Mouse (Mus musculus): ENCODE measurements around the gene Sprtn.

The Sprtn gene

DNA sequence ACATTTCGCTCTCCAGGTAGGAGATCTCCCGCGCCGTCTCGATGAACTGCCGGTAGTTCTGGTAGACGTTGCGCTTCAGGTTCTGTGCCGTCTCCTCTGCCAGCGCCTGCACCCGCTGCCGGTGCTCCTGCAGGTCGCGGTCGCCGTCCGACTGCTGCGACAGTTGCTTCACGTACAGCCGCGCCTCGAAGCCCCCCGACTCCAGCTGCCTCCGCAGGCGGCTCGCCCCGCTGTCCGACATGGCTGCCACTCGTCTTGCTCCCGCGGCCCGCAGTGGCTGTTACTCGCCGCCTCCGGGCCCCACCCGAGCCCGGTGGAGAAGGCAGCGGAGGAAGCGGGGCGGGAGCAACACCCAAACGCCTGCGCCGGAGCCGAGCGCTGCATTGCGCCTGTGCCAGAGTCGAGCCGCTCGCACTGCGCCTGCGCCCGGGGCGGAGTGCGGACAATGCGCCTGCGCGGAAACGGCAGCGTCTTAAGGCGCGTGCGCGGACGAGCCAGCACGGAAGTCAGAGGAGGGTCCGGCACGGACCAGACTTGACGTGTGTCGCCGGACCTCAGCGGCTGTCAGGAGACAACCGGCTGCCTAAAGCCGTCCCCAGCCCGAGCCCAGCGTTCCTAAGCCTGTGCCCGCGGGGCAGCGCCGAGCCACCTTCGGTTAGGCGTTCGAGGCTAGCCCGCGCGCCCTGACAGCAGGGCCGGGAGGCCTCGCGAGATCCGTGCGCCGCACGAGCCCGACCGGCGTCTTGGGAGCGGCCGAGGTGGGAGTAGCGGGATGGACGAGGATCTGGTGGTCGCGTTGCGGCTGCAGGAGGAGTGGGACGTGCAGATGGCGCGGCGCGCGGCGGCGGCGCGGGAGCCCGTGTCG, at the start of gene Sprtn, which contains the start of gene Exoc8:
Sprtn (plus strand) TSS at position 501 of the 865 bp plus-strand sequence.
Exoc8 (minus strand) TSS at position 320 of the 865 bp plus-strand sequence.
- DNase-seq (ENCODE audit: low spot score) = peak; percentile 96

DNA sequence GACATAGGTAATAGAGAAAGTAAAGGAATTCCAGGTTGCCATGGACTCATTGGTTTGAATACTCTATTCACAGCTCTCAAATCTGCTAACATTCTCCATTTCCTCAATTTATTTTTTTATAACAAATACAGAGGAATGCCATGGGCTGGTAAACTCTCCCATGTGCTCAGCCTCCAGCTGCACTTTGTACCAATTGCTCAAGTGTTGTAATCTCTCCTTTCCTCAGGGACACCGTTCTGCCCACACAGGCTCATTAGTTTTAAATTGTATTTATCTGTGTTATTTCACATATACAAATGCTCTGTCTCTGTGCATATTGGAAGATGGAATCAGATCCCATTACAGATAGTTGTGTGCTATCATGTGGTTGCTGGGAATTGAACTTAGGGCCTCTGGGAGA, 44.2 kb upstream of the Sprtn start:
- DNase-seq (ENCODE audit: low spot score) = no peak

DNA sequence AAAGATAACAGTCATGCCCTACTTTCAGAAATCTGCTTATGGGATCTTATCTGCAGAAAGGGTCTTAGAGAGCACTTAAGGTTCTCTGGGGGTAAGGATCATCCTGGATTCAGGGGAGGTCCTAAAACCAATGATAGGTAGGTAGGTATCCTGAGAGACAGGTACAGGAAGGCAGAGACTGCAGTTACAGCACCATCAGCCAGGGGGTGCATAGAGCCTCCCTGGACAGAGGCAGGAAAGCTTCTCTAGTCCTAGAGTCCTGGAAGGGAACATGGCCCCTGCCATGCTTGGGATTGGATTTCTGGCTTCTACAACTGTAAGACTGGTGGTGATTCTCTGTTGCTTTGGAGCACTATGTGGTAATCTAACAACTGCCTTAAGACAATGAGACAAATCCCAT, 38.2 kb upstream of the Sprtn start:
- DNase-seq (ENCODE audit: low spot score) = peak; percentile 27

DNA sequence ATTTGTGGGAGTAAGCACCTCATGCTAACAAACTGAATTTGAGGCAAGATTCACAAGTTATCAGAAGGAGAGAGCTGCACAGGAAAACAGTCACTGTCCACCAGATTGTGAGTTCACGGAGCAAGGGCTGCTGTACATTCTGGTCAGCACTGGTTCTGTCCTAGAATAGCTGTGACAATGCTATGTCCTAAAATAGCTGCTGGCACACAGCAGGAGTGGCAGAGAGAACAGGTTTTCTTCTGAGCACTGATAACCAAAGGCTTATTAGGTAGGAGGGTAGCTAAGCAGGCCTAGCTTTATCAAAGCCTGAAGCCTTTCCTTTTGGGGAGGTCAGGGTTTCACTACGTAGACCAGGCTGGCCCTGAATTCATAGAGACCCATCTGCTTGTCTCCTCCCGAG, 37.5 kb upstream of the Sprtn start:
- DNase-seq (ENCODE audit: low spot score) = no peak

DNA sequence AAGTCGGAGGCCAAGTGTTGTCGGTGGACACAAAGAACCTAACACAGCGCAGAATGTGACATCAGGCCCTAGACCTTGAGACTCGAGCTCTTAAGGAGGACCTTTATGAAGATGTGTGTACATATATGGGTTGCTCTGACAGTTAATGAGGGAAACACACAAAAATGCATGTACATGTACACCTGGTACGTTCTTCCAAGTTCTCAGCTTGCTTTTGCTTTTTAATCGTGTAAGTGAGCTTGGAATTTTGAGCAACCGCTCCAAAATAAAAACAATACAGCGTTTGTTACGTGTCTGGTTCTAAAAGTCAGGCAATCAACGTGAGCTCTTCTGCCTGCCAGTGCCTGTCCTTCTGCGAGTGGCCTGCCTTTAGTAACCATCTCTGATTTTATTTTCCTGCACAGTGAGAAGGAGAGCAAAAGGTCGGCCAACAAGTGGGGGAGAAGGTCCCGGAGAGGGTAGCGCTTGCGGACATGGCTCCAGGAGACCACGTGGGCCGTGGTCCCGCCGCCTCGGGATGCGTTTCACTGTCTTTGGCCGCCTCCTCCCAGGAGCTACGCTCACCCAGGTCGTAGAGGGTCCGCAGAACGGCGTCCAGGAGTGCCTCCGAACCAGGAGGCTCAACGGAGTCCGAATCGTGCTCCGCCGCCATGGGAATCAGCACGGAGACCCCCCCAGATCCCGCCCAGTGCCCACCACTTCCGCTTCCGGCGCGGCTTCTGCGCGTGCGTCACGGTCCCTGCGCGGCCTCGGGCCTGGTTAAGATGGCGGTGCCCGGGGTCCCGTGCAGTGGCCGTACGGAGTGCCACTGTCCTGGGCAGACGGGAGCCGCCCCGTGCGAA, 35.1 kb upstream of the Sprtn start, which contains the start of the genes Gnpat and 2810004N23Rik:
Gnpat (plus strand) TSS at position 713 of the 842 bp plus-strand sequence.
2810004N23Rik (minus strand) TSS at position 800 of the 842 bp plus-strand sequence.
- peak; percentile 92 for DNase-seq (ENCODE audit: low spot score)

DNA sequence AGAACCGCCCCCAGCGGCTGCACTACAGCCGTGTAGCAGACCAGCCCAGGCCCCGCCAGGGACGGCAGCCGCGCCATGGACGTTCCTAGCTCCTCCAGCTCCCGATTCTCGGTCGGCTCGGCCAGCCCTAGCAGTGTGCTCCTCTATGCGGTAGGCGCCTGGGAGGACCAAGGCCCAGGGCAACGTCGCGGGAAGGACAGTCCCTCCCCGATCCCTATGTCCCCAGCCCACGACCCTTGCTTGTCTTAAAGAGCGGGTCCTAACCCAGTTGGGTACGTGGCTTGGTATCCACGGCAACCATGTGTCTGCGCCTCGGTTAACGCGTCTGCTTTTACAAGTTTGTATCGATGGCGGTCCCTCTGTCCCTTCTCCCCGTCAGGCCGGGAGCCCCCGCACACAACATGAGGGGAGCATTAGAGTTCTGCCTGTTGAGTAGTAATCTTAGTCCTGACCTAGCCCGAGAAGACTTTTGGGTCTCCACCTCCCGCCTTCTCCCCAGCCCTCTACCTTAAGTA, 34.5 kb upstream of the Sprtn start:
- no peak for DNase-seq (ENCODE audit: low spot score)

DNA sequence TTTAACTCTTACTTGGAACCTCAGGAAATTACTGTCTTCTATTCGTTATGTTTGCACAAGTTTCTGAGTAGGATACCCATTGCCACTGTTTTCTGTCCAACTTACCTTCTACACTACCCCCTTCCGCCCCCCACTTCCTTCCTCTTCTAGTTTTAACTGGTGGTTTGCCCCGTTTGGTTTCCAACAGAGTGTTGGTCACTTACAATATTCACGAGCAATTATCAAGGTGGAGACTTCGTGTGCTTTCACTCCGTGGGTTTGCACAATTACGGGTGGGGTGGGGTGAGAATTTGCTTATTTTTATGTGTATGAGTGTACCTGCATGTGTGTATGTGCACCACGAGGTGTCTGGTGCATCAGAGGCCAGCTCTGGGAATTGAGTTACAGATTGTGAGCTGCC, 34.0 kb upstream of the Sprtn start:
- no peak for DNase-seq (ENCODE audit: low spot score)

DNA sequence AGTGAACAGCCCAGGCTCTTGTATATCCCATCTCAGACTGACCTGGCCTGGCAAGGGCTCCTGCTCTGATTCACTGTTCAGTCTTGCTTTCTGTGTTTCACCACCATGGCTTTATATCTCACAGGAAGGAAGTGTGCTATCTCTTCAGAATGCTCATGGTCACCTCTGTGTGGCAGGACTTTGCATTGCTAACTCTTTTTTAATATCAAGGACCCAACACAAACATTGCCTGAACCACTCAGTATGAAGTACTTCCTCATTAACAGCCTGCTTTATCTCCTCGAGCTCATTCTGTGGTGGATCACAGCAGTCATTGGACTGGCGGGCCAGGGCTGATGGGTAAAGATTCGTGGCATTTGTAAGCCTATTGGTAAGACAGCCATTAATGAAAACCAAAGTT, 31.0 kb upstream of the Sprtn start:
- DNase-seq (ENCODE audit: low spot score) = no peak

DNA sequence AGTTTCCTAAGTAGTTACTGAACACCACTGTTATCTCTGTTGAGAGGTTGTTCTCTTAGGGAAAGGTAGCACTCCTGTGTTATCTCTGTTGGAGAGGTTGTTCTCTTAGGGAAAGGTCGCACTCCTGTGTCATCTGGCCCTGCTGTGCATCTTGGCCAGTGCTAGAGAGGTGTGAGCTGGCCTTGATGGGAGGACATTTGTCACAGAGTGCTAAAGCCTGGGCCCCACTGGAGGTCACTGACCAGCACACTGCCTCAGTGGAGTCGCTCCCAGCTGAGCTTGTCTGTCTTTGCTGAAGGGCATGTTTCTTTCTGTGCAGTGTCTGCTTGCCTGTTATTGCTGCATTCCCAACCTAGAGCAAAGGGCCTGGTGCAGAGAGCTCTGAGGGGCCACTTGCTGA, 30.6 kb upstream of the Sprtn start:
- no peak for DNase-seq (ENCODE audit: low spot score)

DNA sequence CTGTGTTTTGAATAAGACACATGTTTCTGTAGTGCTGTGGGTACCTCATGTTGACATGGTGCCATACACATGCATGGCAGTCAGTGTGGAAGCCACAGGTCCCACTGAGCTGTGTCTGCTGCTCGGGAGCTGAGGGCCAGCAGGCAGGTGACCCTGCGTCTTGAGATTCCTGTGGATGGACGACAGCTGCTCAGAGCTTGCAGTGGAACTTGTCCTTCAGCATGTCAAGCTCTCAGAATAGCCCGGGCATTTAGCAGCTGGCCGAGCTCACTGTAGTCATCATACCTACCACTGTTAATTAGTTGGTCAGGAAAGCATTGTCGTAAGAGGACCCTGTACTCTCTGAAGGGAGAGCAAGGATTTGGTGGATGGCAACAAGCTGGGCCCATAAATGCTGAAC, 28.0 kb upstream of the Sprtn start:
- no peak for DNase-seq (ENCODE audit: low spot score)

DNA sequence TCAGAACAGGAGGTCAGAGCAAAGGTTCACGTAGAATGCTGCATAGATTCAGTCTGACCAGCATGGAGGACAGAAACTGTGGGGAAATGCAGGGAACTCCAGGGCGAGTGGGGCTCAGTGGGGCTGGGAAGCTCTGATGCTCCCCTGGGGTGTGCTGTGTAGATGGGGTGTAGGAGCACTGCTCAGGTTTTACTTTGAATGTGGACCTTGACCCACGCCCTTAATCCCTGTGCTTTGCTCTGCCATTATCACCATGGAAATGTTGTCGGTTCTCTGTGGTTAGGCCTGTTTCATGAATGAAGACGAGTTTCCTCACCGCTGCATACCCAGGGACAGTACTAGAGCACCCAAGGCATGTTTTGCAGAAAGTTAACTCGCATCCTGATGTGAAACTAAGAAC, 26.2 kb upstream of the Sprtn start:
- no peak for DNase-seq (ENCODE audit: low spot score)

DNA sequence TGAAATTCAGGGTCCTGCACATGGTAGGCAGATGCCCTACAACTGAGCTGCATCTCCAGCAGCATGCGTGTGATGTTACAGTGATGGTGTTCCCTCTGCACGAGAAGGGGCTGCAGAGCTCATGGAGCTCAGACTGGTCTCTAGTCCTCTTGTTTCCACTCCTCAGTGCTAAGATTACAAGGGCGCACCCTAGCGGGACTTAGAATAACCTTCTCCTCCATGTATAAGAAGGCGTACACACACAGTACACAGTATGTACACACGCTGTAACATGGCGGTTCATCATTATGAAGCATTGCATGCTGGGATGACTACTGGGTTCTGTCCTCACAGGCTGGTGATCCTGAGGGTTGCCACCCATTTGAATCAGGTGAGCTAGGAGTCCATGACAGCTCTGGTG, 25.6 kb upstream of the Sprtn start:
- no peak for DNase-seq (ENCODE audit: low spot score)

DNA sequence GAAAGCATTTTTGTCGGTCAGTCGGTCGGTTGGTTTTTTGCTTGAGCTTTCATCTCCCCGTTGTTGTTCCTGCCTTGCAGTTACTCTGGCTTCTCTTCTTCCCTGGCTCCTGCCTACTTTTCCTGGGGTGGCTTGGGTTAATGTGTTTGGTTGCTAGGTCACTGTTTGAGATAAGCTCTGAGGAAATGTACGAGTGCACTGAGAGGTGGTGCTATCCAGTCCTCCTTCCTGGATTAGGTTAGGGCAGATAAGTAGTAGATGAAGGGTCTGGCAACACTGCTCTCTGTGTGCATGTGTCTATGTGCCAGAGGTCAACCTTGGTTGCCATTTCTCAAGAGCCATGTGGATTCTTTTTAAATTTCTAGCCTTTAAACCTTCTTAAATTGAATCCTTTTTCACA, 25.0 kb upstream of the Sprtn start:
- DNase-seq (ENCODE audit: low spot score) = no peak

DNA sequence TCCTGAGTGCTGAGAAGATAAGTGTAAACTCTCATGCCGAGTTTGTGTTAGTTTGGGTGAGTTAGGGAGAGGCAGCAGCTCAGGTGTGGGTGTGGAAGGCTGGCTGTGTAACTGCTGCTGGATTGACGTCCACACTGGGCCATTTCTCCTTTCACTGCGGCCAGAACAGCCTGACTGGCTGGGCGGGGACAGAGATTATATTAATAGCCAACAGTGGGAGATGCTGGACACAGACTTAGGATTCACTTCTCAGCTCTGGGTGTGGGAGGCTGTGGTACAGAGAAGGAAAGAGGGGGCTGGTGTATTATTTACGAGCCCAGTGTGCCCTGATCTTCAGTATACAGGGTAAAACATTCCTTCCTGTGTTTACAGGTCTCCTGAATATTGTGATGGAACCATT, 19.5 kb upstream of the Sprtn start:
- DNase-seq (ENCODE audit: low spot score) = no peak

DNA sequence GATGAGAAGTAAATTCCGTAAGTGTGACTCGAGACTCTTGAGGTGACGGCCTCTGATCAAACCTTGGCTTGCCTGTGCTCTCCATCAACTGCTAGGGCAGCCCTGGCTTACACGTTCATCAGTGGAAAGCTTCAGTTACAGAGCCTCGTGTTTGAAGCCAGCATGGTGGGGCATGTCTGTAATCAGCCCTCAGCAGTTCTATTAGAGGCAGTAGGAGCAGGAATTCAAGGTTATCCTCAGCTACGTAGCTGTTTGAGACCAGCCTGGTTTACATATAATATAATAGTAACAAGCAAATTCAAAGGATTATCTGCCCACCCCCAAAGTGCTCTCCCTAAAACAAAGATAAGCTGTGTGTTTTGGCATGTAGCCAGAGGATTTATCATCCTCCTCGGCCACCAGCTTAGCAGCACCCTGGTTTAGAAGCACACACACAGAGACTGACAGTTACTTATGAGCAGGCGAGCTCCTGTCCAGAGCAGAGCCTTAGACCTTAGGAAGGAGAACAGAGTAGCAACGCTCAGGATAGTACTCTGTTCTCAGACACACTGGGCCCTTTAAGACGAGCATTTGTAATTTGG, 18.6 kb upstream of the Sprtn start:
- DNase-seq (ENCODE audit: low spot score) = no peak

DNA sequence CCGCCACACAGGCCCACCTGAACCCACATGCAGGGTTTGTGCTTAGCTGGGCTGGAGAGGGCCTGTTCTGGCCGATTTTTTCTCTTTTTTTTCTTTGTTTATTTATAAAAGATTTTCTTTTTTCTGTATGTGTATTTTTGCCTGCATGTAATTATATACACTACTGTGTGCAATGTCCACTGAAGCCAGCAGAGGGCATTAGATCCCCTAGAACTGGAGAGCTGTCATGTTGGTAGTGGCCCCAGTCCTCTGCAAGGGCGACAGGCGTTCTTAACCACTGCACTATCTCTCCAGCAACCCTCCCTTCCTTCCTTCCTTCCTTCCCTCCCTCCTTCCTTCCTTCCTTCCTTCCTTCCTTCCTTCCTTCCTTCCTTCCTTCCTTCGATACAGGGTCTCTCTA, 9.3 kb upstream of the Sprtn start:
- DNase-seq (ENCODE audit: low spot score) = no peak

DNA sequence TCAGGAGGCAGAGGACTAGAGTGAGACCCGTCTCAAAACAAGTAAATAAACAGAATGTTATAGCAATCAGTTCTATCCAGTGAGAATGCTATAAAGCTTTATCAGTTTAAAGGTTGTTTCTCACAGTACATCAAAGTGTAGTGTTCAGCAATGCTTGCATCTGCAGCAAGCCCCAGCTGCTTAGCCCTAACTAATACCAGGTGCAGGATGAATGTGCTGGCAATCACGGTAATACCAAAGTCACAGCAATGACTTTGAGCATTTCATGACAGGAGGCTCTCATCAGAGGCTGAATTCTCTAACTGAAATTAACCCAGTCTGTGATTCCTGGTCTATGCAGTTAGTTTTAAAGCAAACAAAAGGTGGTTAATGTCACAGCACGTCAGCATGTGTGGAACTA, 5.1 kb upstream of the Sprtn start:
- no peak for DNase-seq (ENCODE audit: low spot score)

DNA sequence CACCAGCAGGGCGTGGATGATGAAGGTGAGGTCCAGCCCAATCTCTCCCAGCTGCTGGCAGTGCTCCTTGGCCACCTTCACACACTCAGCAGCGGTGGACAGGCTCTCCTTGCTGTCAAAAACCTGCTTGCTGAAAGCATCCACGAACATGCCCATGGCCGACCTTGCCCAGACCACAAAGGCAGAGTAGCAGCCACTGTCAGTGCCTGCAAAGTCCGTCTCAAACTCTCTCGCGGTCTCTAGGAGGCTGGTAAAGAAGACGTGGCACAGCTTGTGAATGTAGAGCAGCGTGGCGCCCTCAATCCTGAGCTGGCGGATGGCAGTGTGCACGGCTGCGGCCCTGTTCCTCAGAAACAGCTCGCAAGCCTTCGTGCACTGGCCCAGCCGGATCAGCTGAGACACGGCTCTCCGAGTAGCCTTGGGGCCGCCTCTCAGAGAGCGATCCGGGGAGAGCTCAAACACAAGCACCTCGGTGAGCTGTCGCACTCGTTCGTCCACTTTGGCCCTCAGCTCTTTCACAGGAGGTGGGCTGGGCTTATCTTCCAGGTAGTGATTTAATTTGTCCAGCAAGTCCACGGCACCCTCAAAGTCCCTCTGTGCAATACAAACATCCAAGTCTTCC, 1.6 kb upstream of the Sprtn start:
- no peak for DNase-seq (ENCODE audit: low spot score)

DNA sequence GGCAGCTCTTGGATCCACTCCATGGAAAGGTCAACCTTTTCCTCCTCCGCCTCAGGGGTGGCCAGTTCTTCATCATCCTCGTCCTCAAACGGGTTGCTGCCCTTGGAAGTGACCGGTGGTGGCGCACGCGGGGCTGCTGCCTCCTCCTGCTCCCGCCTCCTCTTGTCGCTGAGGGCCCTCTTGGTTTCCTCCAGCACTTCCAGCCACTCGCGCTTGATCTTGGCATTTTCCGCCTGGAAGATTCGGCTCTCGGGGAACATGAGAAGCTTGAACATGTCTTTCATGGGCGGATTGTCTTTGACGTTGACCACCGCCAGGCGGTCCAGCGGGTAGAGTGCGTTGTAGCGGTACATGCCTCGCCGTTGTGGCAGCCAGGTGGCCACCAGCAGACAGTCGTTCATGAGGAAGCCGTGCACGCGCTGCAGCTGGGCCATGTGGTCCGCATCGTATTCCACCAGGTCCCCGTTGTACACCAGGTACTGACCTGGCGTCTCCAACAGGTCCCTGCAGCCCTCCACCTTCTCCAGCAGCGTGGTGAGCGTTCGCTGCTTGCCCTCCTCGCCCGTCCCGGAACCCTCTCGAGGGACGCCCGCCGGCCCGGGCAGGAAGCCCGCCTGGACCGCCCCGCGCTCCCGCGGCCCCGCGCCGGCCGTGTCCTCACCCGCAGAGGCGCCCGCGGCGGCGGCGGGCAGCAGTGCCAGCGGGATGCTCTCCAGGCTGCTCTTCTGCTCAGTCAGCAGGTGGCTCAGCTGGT, 877 bp upstream of the Sprtn start:
- peak; percentile 43 for DNase-seq (ENCODE audit: low spot score)

DNA sequence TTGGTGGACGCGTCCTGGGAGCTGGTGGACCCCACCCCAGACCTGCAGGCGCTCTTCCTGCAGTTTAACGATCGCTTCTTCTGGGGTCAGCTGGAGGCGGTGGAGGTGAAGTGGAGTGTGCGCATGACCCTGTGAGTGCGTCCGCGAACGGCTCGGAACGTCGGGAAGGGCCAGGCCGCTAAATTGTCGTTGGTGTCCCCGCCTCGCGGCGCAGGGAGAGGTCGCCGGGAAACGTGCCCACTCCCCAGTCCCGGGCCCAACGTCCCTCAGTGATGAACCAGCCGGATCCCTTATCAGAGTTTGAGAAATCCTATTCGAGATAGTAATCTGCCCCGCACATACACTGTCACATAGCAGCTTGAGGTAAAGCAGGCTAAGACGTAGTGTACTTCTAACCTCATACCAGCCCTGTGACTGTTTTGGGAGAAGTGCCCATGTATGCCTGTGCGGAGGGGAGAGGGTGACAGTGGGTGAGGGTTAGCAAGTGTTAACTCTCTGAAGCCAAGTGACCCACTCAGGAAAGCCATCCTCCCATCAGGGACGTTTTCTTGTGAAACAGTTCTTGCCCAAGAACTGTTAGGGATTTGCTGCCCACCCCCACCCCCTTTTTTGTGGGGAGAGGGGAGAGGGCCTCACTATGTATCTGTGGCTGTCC, 692 bp downstream of the Sprtn start:
- no peak for DNase-seq (ENCODE audit: low spot score)

DNA sequence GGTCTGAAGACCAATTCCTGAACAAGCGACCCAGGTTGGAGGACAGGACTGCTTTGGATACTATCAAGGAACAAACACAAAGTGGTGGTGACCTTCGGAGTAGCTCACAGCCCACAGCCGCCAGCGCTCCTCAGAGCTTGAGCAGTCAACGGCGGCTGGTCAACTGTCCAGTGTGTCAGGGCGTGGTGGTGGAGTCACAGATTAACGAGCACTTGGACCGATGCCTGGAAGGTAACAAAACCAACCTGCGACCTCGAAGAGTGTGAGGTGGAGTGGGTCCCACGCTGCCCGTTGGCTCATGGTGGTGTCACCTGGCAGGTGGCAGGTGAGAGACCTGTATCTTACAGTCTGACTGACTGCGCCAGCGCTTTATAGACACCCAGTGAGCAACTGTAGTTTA, 5.5 kb downstream of the Sprtn start:
- no peak for DNase-seq (ENCODE audit: low spot score)

All from T-cell, adult 2 months (primary cell).